Mouse (Mus musculus) neutrophil, adult 65 days (primary cell): Measurements from ENCODE around the gene Hexim2. TPM values are rescaled to one million over a fixed set of nuclear protein-coding genes. Genes with fewer than 3 reads are reported as not detected.

Experiments
- total RNA-seq: library from RNA; stranded (reverse); gene quantifications from 2 replicates; pipeline ENCODE4 v1.2.4, GENCODE M21; 2023

Gene Hexim2
- 1.5 and 1.7 TPM in 2 replicates for total RNA-seq

GRCm38 (mm10) chr11:103131701-103132575 lies at the start of gene Hexim2:
Gene Hexim2 (plus strand): TSS chr11:103132429.

GRCm38 (mm10) chr11:103101481-103101865 lies 30.8 kb upstream of the Hexim2 start, which contains the start of the genes Plcd3 and Acbd4:
Gene Plcd3 (minus strand): TSS chr11:103101658.
Gene Acbd4 (plus strand): TSS chr11:103101682.

DNA sequence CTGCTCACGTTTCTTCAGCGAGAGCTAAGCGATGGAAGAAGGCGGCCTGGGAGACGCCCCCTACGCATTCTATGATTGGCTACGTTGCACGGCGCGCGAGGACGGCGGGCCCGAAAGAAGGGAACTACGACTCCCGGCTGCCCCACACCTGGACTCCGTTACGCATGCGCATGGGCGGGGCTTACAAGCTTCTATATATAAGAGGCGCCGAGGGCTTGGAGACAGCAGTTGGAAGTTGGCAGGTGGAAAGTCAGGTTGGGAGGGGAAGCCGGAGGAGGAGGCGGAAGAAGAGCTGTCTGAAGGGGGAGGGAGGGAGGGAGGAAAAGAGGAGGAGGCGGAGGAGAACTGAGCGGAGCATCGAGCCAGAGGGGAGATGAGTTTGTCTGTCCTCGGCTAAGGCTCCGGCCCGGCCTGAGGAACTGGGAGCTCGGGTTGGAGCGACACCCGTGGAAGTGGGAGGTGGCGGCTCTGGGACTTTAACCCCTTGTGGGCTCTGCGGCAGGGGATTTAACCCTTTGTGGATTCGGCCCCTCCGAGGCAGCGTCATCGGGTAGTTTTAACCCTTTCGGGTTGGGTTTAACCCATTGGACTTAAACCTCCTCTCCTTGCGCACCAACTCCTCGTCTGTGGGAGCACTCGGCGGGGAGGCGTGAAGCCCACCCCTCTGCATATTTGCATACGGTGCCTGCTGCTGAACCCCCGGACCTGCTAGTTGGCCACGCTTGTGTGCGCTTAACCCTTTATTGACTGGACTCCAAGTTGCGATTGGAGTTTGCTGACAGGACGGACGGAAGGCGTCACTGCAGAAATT lies 16.0 kb upstream of the Hexim2 start, which contains the start of gene Hexim1:
Gene Hexim1 (plus strand): TSS at position 224 of the 811 bp plus-strand sequence.

GRCm38 (mm10) chr11:103170494-103171285 lies 38.5 kb downstream of the Hexim2 start, which contains the start of gene Fmnl1:
Gene Fmnl1 (plus strand): TSS chr11:103171107.

Other genes with a start within 250 kb of the Hexim2 start
- not detected in 2 replicates for gene Fam187a, start 247.3 kb upstream of the Hexim2 start, total RNA-seq
- 1.9 TPM in 1 of 2 replicates, not detected in the other for gene Gfap, start 231.5 kb upstream of the Hexim2 start, total RNA-seq
- 28.4 and 29.3 TPM in 2 replicates for gene Kif18b, start 207.3 kb upstream of the Hexim2 start, total RNA-seq
- not detected in 2 replicates for gene C1ql1, start 185.7 kb upstream of the Hexim2 start, total RNA-seq
- gene Nmt1, start 104.2 kb upstream of the Hexim2 start, total RNA-seq, result 55.1 and 65.6 TPM in 2 replicates
- 18.7 and 19.1 TPM in 2 replicates for gene Dcakd, start 104.1 kb upstream of the Hexim2 start, total RNA-seq
- not detected in 2 replicates for gene Plcd3, start 30.8 kb upstream of the Hexim2 start, total RNA-seq
- 16.4 and 20.0 TPM in 2 replicates for gene Acbd4, start 30.7 kb upstream of the Hexim2 start, total RNA-seq
- gene Hexim1, start 16.2 kb upstream of the Hexim2 start, total RNA-seq, result 53.1 and 61.2 TPM in 2 replicates
- 708 and 878 TPM in 2 replicates for gene Fmnl1, start 38.7 kb downstream of the Hexim2 start, total RNA-seq
- not detected in 2 replicates for gene 1700023F06Rik, start 76.1 kb downstream of the Hexim2 start, total RNA-seq
- gene Spata32, start 86.0 kb downstream of the Hexim2 start, total RNA-seq, result not detected in 2 replicates
- gene Map3k14, start 135.0 kb downstream of the Hexim2 start, total RNA-seq, result 19.8 and 21.3 TPM in 2 replicates
- 42.6 and 58.0 TPM in 2 replicates for gene Arhgap27, start 231.3 kb downstream of the Hexim2 start, total RNA-seq